Mouse (Mus musculus) Patski (cell line): ENCODE results near the gene B3gat3. TPM values are rescaled to one million over a fixed set of nuclear protein-coding genes. Genes with fewer than 3 reads are reported as not detected.

ENCODE experiments used
- ATAC-seq: fragments of 100-300 bp; one replicate; pipeline ENCODE4 v1.8.0; 2021
- CTCF ChIA-PET: fragments of 350-600 bp; sonication (Branson Sonifier 250); formaldehyde crosslinking; loops from one replicate; lab custom pipeline; 2022; ENCODE audit warnings: inconsistent platforms; lab: Charles Lee
- POLR2A ChIA-PET: fragments of 350-600 bp; sonication (Branson Sonifier 250); formaldehyde crosslinking; loops from one replicate; lab custom pipeline; 2022; ENCODE audit warnings: antibody characterized with exemption, inconsistent platforms; lab: Charles Lee
- DNase-seq: peaks from one replicate; pipeline ENCODE4 v3.0.0-alpha.2; 2011; ENCODE audit warnings: low read depth, low spot score
- H3K27me3 ChIP-seq: fragments of 371-371 bp; one replicate; pipeline ENCODE4 v1.5.1; 2021
- CTCF ChIP-seq: fragments of 100-300 bp; IDR thresholded peaks from one replicate; pipeline ENCODE4 v1.5.1; 2021
- in situ Hi-C: fragments of 300-500 bp; cut with MboI; formaldehyde crosslinking; loops from 3 replicates; pipeline ENCODE4 v1.11.1; 2018; ENCODE audit warnings: low pct_unique_long_range_greater_than_20kb, mixed read lengths
- polyA plus RNA-seq: library from polyadenylated mRNA; unstranded; gene quantifications from one replicate; pipeline ENCODE4 v1.2.3, GENCODE M21; 2021

Gene B3gat3
- polyA plus RNA-seq, 1 experiment from 2014 or later, result 53.3 TPM

DNA sequence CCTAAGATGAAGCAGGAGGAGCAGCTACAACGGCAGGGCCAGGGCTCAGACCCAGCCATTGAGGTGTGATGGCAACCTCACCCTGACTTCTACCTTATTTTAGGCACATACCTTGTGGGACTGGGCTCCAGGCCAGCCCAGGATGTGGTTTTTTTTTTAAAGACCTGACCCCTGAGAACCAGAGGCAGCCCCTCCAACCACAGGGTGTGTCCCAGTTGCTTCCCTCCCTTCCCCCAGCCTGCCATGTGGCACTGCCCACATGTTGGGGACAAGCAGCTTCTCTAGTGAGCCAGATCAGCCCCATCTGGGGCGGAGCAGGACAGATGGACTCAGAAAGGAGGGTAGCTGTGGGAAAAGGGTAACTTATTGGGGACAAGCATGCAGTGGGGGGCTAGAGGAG lies 6.6 kb downstream of the B3gat3 start:
- ChIA-PET CTCF (no interaction called here), POLR2A (no interaction called here)
- ATAC-seq, result no peak

DNA sequence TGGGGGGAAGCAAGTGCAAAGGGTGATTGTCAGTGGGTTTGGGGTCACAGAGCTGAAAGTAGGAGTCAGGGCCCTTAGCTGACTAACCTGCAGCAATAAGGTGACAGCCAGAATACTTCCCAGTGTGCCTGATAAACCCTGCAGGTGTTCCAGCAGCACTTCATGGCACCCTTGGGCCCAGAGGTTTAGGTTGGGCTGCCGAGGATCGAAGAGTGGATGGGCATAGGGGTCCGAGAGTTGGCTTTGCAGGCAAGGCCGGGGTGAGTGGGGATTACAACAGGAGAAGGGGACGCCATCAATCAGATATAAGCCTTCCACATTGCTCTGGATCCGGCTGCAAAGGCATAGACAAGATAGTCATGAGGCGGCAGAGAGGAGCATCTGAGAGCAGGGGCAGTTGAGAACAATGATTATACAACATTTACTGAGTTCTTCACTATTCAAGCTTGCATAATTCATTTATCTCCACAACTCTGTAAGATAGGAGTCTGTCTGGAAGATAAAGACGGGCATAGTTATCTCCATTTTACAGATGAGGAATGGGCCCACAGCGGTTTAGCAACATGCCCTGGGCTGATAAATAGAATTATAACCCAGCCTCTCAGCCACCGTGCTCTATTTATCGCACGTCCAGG lies 7.8 kb downstream of the B3gat3 start:
- H3K27me3 ChIP-seq, result no peaks in the 10 kb centered on the region
- DNase-seq (no peak), ATAC-seq (no peak)
- POLR2A ChIA-PET, result no interaction called here
- CTCF ChIA-PET, result no interaction called here
- in situ Hi-C loops, result no loop called here
- TF ChIP-seq CTCF, result no peak

More for the DNA sequence above, 6.6 kb downstream of the B3gat3 start:
- no peak for TF ChIP-seq CTCF
- no peak for DNase-seq
- in situ Hi-C loops, result no loop called here
- H3K27me3 ChIP-seq, result no peaks in the 10 kb centered on the region

DNA sequence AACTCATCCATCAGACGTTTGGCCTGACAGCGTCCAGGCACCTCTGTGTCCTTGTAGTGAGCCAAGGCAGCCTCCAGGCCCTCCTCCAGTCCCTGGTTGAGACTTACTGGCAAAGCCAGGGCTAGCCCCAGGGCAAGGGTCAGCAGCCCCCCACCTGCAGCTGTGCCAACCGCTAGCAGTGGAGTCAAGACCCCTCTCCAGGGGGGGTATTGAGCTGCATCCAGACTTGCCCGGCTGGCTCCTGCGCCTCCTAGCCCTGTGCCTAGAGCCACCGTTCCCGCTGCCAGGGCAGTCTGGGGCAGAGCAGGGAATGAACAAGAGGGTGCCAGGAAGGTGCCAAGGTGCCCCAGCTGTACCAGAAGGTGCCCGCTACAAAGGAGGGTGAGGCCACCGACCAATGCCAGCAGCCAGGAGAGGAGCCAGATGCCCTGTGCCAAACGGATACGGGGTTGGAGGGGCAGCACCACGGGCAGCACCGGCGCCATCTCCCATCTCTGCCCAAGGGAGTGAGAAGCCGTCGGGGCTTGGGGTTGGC lies 8.6 kb downstream of the B3gat3 start:
- ChIA-PET POLR2A (no interaction called here), CTCF (no interaction called here)
- in situ Hi-C loops, result no loop called here
- DNase-seq (no peak), ATAC-seq (peak; percentile 14)
- TF ChIP-seq CTCF, result no peak
- no peaks in the 10 kb centered on the region for H3K27me3 ChIP-seq

DNA sequence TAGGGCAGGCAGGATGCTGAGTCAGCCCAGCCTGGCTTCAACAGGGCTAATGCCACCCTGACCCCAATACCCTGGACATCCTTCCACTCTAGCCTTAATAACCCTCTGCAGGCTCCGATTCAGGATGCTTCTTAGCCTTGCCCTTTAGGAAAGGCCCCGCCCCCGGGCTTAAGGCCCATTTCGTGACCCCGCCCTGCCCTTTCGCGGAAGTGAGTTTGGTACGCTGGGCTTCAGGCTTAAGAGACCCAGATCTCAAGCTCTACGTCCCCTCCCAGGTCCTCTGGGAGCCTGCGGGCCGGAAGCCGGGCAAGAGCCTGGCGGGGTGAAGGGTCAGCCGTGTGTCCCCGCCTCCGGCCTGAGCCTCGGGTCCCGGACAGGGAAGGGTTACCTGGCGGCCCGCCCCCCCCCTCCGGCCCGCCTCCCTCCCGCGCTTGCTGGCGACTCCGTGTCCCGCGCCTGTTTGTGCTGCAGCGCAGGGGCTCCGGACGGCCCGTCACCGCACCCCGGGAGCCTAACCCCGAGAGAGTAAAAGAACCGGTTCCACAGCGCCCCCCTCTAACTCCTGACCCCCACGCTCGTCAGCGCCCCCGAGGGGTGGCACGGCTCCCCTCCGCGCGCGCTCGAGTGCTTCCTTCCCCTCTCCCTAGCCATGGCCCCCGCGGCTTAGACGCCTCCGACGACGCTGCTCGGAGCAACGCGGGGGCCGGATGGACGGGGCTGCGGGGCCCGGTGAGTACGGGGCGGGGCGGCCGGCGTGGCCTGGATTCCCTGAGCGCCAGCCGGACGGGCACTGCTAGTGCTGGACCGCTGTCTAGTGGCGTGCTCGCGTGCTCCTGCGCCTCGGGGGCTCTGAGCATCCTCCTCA lies 9.3 kb downstream of the B3gat3 start, which contains the start of the genes Rom1 and Eml3:
Gene Rom1 (minus strand): TSS at position 133 of the 865 bp plus-strand sequence.
Gene Eml3 (plus strand): TSS at position 329 of the 865 bp plus-strand sequence.
- ATAC-seq (peak; percentile 70), DNase-seq (no peak)
- in situ Hi-C loops, result no loop called here
- TF ChIP-seq CTCF, result no peak
- CTCF ChIA-PET, result interaction anchor here (0.9 to 1.0 kb wide), 2 partner anchors 8 to 42 kb away, joined by 3 read pairs; no protein-coding TSS in a partner anchor
- H3K27me3 ChIP-seq, result no peaks in the 10 kb centered on the region
- POLR2A ChIA-PET, result interaction anchor here (1.3 to 3.2 kb wide), 2 partner anchors 12 to 49 kb away, joined by 3 to 16 read pairs; partner anchors contain the start of genes Mta2 and Uqcc3

DNA sequence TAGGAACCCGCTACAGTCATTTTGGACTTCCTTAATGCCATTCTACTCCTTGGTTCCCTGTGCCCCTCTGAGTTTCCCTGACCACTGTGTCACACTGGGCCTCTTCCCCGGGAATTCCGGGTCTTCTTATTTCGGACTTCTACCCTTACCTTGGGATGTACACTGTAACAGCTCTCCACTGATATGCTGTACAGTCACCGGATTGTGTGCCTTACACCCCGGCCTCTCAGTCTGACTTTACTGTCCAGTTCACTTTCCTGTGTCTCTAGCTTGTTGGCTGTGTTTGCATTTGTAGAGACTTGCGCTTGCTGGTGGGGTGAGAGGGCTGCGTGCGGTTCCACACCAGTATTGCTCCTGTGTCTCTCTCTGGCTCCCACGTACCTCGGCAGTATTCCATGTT lies 9.9 kb downstream of the B3gat3 start:
- ATAC-seq, result peak; percentile 9
- CTCF ChIA-PET, result interaction anchor here (0.9 to 1.0 kb wide), 2 partner anchors 8 to 42 kb away, joined by 3 read pairs; no protein-coding TSS in a partner anchor

DNA sequence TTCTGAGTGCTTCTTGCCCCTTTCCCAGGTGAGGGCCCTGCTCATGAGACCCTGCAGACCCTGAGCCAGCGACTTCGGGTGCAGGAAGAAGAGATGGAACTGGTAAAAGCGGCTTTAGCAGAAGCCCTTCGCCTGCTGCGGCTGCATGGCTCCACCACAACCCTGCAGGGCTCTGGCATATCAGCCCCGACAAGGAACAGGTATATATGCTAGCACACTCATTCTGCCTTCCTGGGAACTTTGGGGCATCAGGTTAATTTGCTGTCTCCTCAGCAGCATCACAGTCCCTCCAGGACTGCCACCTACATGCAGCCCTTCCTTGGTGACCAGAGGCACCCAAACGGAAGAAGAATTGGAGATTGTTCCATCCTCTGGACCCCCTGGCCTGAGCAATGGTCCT lies 10.6 kb downstream of the B3gat3 start:
- DNase-seq, result no peak
- no peak for ATAC-seq
- CTCF ChIA-PET, result interaction anchor here (0.9 to 1.0 kb wide), 2 partner anchors 9 to 43 kb away, joined by 3 read pairs; no protein-coding TSS in a partner anchor
- in situ Hi-C loops, result no loop called here
- no peak for TF ChIP-seq CTCF
- POLR2A ChIA-PET, result interaction anchor here (0.6 to 3.2 kb wide), 4 partner anchors 9 to 175 kb away, joined by 3 to 16 read pairs (median 4); partner anchors contain the start of gene Mta2
- no peaks in the 10 kb centered on the region for H3K27me3 ChIP-seq

More for the DNA sequence above, 9.9 kb downstream of the B3gat3 start:
- no peak for TF ChIP-seq CTCF
- no peak for DNase-seq
- H3K27me3 ChIP-seq, result no peaks in the 10 kb centered on the region
- in situ Hi-C loops, result no loop called here
- POLR2A ChIA-PET, result interaction anchor here (0.6 to 3.2 kb wide), 5 partner anchors 8 to 175 kb away, joined by 3 to 16 read pairs (median 3); partner anchors contain the start of genes Mta2 and Uqcc3

DNA sequence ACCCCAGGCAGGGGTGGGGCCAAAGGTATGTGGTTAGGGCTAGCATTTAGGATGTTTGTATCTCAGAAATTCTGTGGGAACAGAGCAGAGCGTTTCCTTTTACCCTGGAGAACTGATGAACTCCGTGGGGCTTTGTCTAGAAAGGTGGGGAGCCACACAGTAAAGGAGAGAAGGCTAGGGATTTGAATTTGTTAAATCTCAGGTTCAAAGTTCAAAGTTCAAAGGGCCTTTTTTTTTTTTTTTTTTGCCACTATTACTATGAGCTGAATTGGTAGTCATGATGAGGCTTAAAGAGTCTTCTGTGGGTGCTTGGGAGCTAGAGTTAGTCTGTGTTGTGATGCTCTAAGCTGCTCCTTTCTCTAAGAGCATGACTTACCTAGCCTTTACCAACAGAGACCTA lies 16.6 kb downstream of the B3gat3 start:
- H3K27me3 ChIP-seq, result no peaks in the 10 kb centered on the region

DNA sequence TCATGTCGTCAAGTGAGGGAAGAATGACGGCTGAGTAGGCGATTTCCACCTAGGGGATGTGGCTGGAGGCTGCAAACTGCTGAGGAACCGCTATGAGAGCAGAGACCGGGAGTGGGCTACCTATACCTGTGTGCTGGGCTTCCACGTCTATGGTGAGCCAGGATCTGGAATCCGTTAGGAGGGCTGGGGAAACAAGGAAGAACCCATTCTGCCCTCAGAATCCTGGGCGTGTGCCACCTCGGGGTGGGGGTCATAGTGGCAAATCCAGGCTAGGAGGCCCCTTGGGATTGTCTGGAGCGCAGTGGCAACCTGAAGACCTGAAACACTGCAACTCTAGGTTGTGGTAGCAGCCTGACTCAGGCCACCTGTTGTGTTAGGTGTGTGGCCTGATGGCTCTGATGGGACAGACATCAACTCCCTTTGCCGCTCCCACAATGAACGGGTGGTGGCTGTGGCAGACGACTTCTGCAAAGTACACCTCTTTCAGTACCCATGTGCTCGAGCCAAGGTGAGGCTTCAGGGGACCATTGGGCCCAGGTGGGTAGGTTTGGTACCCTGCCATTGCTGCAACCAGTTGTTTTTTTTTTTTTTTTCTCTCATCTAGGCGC lies 20.5 kb downstream of the B3gat3 start:
- no peak for DNase-seq
- ChIA-PET CTCF (interaction anchor here (1.3 kb wide), 1 partner anchor 13 kb away, joined by 4 read pairs; the partner anchor contains the start of gene Tut1), POLR2A (interaction anchor here (1.0 to 2.0 kb wide), 3 partner anchors 9 to 30 kb away, joined by 3 to 16 read pairs (median 6); no protein-coding TSS in a partner anchor)
- ATAC-seq, result no peak
- in situ Hi-C loops, result no loop called here
- no peak for TF ChIP-seq CTCF
- H3K27me3 ChIP-seq, result no peaks in the 10 kb centered on the region

More for the DNA sequence above, 16.6 kb downstream of the B3gat3 start:
- no peak for TF ChIP-seq CTCF
- ATAC-seq (no peak), DNase-seq (no peak)
- in situ Hi-C loops, result no loop called here
- POLR2A ChIA-PET, result interaction anchor here (0.7 kb wide), 2 partner anchors 102 to 371 kb away, joined by 3 to 6 read pairs; no protein-coding TSS in a partner anchor
- CTCF ChIA-PET, result no interaction called here

DNA sequence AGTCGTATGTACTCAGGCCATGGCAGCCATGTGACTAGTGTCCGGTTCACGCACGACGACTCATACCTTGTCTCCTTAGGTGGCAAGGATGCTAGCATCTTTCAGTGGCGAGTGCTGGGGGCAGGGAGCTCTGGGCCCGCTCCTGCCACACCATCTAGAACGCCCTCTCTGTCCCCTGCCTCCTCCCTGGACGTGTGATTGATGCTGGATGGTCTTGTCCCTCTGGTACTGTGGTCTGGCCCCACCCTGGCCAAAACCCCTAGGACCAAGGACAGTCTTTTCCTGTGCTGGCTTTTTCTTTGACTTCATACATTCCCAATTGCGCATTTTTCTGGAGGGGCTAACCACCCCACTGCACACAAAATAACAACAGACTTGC lies 21.0 kb downstream of the B3gat3 start:
- no peak for DNase-seq
- CTCF ChIA-PET, result interaction anchor here (0.9 to 1.3 kb wide), 2 partner anchors 12 to 53 kb away, joined by 3 to 4 read pairs; partner anchors contain the start of gene Tut1
- POLR2A ChIA-PET, result interaction anchor here (1.0 to 2.0 kb wide), 4 partner anchors 10 to 30 kb away, joined by 3 to 16 read pairs (median 6); no protein-coding TSS in a partner anchor
- TF ChIP-seq CTCF, result no peak
- H3K27me3 ChIP-seq, result no peaks in the 10 kb centered on the region
- in situ Hi-C loops, result no loop called here
- no peak for ATAC-seq
